Mouse (Mus musculus): ENCODE data around the gene Nckap1l. TPM values are rescaled to one million over a fixed set of nuclear protein-coding genes. Genes with fewer than 3 reads are reported as not detected.

The Nckap1l gene
- total RNA-seq, 2 experiments from 2014 or later = 1.7 to 1.8 TPM

DNA sequence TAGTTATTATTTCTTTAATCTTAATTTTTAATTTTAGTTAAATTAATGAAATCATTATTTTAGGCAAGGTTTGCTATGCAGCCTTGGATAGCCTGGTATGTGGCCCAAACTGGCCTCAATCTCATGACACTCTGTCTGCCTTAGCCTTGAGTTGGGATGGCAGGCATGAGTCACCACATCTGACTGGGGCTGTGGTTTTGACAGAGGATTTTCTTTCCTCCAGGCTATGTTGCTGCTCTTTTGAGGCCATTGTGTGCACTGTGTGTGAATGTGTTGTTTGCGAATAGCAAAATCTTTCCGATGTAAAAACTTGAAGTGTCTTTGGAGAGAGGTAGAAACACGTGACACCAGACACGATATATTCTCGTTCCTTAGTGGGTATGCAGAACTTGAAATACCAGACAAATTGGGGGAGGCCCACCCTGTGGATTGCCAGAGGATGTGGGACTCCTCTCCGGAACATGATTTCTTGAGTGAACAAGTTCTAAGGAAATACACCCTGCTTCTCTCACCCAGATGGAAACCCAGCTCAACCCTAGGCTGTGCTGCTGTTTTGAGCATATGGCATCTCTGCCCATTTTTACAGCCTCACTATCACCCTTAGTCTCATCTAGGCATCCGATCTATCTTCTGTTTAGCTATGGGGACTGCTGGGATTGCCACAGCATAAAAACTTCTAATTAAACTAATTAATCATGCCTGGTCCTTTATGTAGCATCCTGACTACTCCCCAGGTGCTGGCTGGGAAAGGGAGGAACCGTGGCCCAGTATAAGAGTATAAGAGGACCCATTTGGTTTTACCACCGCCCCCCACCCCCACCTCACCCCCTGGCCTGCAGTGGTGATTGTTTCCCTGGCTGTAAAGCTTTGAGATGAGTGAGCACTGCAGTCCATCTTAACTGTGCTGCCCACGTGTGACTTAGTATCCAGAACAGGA is 42.9 kb downstream of the Nckap1l start:
- DNase-seq = no peak
- intact Hi-C loops (cut with DNase I; ENCODE audit: low total_unique reads) = no loop called here

DNA sequence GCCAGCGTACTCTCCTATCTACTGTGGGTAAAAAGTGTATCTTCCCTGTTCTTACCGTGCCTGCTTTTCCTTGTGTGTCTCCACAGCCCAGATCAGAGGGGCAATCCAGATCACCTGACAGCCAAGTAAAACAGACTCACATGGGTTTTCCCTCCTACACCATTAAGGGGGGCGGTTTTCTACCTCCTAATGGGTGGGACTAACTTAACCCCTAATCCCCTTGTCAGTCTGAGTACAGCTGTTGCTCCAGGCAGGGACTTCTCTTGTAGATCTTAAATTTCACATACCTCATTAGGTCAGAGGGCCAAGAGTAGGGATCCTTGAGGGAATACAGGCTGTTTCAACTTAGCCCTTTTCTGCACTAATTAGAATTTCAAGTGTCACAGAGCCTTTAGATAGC is 44.6 kb downstream of the Nckap1l start:
- DNase-seq = no peak
- intact Hi-C loops (cut with DNase I; ENCODE audit: low total_unique reads) = no loop called here

DNA sequence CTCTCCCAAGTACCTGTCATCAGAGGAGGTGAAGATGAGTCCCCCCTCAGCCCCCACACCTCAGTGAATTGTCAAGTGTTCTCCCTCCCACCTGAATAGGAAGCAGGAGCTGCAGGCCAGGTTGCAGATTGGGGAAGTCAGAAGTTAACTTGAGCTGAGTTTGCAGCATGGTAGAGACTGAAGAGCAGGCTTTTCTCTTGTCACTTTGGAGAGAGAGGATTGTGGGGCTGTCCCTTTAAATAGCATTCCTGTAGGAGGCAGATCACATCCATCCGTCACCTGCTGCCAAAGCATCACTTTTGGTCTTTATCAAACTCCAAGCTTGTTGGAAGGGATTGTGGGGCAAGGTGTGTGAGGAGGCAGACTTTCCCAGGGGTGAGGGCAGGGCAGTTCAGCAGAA is 47.1 kb downstream of the Nckap1l start:
- intact Hi-C loops (cut with DNase I; ENCODE audit: low total_unique reads) = no loop called here
- no peak for DNase-seq

DNA sequence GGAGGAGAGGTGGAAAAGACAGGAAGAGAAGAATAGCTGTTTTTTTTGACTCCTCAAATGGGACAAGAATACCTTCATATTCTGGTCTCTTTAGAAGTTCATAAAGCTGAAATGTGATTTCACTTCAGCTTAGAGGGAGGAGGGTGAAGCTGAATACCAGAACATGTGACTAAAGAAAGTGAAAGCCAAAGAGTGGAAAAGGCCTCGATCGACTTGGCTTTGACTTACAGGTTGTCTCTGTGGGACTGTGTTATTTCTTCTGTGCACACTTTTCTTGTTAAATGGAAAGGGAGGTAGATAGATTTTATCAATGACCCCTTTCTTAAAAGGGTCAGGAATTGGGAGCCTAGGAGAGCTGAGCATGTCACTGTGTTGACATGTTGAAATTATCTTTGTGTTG is 47.6 kb downstream of the Nckap1l start:
- intact Hi-C loops (cut with DNase I; ENCODE audit: low total_unique reads) = no loop called here

DNA sequence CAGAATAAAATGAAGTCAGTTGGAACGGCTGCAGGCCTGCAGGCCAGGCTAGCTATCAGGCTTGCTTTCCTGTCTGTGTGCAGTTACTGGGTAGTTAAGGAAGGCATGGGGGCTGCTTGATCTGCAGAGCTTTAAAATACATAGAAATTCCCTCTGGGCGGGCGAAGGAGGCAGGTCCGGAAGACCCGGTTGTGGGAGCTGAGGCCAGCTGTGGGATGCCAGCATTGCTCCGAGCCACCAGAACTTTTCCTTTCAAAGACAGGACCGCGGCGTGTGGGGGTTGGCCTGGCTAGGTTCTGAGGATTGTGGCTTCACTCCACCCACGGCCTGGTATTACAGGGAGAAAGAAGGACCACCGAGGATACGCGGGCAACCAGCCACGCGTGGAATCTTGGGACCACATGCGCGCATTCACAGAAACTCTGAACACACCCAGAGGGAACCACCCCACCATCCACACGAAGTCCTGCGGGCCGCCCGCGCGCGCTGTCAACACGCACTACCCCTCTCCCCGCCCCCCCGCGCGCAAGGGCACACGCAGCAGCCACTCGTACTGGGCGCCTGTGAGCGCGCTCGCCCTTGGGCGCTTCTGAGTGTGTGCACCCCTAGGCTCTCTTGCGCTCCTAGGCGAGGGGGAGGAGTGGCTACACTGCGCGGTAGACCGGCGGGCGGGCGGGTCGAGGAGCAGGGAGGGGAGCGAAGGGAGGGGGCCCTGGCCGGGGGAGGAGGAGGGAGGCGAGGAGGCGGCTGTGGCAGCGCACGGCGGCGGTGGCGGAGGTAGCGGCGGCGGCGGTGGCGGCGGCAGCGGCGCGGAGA is 49.0 kb downstream of the Nckap1l start, which contains the start of gene Pde1b:
Pde1b (plus strand) TSS at position 600 of the 816 bp plus-strand sequence.
- intact Hi-C loops (cut with DNase I; ENCODE audit: low total_unique reads) = no loop called here
- peak; percentile 64 for DNase-seq

More for the DNA sequence above, 47.6 kb downstream of the Nckap1l start:
- DNase-seq = no peak

DNA sequence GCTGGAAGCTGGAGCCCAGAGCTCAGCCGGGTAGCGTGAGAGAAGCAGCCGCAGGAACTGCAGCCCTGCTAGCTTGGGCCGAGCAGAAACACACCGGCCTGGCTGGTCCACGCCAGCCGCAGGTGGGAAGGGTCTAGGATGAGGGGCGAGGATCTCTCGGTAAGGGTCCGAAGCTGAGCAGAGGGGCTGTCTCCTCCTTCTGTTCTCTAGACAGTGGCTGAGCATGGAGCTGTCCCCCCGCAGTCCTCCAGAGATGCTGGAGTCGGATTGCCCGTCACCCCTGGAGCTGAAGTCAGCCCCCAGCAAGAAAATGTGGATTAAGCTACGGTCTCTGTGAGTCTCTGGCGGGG is 49.6 kb downstream of the Nckap1l start:
- no peak for DNase-seq
- intact Hi-C loops (cut with DNase I; ENCODE audit: low total_unique reads) = no loop called here

DNA sequence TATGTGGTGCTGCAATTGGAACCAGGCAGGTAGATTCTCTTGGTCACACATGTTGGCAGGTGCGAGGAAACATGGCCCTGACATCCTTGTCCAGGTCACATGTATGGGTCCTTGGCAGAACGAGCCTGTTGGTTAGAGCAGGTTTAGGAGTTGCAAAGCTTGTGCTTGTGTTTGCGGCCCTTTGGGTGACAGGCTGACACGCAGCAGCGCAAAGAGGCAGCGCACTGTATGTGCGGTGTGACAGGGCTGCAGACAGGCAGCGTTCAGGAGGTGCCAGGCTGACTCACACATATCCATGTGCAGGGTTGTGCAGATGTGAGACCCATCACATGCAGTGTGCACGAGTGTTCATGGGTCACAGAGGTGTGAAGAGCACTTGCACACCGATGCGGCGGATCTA is 50.1 kb downstream of the Nckap1l start:
- intact Hi-C loops (cut with DNase I; ENCODE audit: low total_unique reads) = no loop called here
- DNase-seq = no peak

DNA sequence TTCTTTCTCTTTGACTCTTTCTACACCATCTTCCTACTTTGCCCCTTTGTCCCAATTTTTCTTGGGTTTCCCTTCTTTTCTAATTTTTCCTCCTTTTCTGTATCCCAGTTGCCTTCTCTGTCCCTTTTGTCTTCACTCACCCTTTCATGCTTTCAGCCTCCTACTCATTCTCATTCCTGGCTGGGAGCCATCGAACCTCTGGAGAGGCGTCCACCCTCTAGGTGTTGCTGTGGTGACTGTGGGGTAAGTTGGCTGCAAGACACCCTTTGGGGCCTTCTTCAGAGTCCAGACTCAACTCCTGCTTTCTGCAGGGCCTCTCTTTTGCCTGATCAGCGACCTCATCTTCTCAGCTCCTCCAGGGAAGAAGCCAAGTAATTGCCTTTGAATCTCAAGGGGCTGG is 55.7 kb downstream of the Nckap1l start:
- intact Hi-C loops (cut with DNase I; ENCODE audit: low total_unique reads) = no loop called here
- DNase-seq = no peak

DNA sequence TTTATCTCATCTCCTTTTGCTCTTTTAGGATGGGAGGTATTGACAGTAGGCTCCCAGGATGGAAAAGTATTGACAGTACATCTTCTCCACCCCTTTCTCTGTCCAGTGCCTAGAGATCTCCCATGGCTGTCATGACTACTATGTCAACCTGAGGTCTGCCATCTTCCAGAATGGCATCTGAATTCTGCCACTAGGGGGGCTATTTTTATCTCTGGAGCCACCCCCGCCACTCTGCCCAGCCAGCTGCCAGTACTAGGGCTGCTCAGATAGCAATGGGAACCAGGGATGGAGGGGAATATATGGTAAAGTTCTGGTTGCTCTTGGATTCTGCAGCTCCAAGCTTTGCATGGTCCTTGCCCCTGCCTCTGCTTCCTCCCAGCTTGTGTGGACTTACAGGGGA is 58.1 kb downstream of the Nckap1l start:
- intact Hi-C loops (cut with DNase I; ENCODE audit: low total_unique reads) = no loop called here
- no peak for DNase-seq

DNA sequence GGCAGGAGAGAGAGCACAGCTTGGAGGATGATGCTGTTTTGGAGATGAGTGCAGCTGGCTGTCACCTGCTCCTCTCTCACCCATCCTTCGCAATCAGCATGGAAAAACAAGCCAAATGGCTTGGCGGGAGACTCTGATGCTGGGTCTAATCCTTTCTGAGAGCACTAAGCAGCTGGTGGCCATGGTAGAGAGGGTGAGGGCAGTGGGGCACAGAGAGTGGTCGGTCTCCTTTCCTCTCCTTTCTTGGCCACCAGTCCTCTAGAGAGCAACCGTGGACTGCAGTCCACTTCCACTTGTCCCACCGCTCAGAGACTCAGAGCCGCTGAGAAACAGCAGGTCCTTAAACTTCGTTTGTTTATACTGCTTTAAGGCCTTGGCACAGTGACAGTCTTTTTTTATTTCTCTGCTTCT is 60.0 kb downstream of the Nckap1l start:
- DNase-seq = no peak
- intact Hi-C loops (cut with DNase I; ENCODE audit: low total_unique reads) = no loop called here

DNA sequence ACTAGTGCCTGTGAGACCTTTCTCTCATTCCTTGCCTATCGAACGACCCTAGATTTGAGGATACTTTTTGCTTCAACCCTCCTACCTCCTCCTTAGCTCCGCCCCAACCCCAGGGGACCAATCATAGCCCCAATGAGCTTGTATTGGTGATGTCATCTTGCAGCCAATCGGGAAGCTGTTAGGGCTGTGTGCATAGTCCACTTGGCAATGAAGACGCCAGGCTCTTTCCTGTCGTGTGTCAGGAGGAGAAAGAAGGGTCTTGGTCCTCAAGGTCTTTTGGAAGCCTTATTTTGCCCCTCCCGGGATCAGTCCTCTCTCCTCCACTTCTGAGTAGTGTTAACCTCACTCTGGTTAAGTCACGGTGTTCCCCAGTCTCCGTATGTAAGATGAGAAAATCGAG is 60.5 kb downstream of the Nckap1l start:
- peak; percentile 78 for DNase-seq
- intact Hi-C loops (cut with DNase I; ENCODE audit: low total_unique reads) = no loop called here

DNA sequence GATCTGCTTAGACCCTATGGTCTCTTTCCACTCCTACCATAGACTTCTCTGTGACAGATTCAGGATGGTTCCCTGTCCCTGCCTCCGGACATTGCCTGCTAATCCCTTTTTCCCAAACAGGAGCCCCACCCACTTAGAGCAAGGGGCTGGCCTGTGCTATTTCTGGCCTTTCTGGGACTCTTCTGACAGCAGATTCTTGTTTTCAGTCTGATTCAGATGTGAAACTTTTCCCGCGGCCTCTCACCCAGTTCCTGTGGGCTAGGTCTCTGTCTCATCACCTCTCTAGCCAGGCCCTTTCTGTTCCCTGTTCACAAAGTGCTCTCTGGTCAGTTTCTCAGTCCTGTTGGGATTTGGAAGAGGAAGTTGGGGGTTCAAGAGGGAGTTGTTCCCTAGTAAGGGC is 61.3 kb downstream of the Nckap1l start:
- intact Hi-C loops (cut with DNase I; ENCODE audit: low total_unique reads) = no loop called here
- no peak for DNase-seq

DNA sequence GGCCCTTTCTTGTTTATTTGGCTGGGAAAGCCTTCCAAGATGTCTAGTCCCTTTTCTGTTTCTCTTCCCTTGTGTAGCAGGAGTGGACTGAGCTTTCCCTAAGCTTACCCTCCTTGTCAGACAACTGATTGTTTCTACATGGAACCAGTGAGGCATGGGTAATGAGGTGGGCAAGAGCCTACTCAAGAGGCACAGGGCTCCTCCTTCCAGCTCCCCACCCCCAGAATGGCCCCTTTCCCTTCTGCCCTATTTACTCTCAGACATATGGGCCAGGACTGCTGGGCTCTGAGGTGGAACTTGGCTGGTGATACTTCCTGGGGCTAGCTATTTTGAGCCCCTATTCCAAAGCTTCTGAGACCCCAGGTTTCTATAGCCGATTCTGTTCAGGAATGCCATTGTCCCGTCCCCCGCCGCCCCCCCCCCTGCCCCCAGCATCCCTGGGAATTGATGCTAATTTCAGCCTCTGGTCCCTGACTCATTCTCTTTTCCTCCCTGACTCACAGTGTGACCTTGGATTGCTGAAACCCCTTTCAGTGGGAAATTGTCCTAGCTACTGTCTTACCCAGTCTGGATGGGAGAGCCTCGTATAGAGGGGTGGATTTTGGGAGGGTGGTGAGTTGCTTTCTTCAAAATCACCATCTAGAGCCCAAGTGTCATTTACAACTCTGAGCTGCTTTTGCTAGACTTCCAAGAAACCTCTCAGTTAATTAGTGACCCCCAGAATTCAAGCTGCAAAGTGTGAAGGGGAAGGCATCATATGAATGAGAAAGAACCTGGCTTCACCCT is 65.2 kb downstream of the Nckap1l start:
- DNase-seq = no peak
- intact Hi-C loops (cut with DNase I; ENCODE audit: low total_unique reads) = no loop called here

DNA sequence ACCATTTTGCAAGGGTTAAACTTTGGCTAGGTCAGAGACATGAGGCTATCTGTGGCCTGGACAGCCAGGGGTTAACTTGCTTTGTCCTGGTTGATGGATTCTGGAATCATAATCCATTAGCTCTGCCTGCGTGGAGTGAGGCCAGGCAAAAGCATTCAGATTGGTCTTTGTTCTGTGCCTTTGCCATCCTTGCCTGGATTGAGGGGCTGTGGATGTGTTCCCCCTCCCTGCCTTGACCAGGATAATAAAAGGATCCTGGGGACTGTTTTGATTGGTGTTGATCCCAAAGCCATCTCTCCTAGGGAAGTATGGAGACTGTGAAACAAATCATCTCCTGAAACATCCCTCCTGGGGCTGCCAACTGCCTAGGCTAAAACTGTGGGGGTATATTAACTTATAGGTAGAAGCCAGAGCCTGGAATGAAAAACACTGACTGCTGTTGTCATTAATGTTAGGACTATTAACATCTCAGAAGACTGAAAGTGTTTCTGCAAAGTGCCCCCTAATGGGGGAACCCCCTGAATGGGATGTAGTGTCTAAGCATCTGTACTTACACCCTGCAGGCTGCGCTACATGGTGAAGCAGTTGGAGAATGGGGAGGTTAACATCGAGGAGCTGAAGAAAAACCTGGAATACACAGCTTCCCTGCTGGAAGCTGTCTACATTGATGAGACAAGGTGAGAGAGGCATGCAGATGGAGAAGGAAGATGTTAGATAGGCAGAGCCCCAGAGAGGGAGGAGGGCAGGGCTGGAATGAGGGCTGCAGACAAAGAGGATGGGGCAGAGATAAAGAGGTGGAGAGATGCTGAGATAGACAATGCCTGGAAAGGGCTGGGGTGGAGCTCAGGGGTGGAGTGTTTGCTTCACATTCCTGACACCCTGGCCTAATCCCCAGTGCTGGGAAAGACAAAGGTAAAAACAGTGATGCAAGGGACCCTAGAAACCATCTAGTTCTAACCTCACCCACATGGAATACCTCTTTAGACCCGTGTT is 66.1 kb downstream of the Nckap1l start:
- intact Hi-C loops (cut with DNase I; ENCODE audit: low total_unique reads) = no loop called here
- DNase-seq = no peak

DNA sequence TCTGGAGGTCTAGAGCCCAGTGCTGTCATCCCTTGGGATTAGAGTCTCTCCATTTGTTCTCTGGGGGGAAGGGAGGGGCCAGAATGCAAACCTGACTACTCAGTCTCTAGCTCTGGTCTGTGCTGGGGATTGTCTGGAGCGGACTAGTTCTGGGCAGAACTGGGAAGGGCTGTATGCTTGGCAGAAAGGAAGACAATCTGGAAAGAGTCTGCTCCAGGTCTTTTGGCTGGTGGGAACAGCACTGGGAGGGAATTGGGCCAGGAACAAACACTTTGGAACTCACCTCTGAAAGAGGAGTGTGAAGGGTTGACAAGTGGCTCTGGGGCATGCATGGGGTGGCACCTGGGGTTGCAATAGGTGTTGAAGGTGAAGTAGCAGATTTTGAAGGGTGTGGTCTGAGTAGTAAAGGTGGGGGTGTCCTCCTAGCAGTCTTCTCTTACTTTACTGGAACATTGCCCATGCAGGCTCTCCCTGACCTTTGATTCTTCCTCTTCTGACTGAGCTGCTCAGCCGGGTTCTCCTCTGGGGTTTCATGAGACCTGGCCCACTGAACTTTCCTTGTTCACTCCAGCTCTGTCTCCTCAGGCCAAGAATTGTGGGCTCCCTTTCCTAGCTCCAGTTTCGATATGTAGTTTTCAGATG is 69.0 kb downstream of the Nckap1l start:
- intact Hi-C loops (cut with DNase I; ENCODE audit: low total_unique reads) = no loop called here
- no peak for DNase-seq

DNA sequence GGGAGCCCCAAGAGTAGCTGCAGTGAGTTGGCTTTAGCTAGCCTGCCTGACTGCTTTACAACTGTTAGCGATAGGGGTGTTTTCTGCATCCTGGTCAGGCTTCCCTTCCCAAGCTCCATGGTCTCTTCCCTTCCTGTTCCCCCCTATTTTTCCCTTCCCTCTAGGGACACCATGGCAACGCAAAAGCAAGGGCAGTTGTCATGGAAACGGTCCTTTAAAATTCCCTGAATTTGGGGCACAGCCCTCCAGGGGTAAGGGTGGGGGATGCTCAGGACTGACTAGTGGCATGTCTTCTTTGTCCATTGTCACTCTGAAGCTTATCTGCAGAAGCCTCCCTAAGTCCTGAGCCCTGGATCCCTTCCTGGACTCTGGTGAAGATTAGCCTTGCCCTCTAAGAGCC is 69.6 kb downstream of the Nckap1l start:
- intact Hi-C loops (cut with DNase I; ENCODE audit: low total_unique reads) = no loop called here
- DNase-seq = no peak

DNA sequence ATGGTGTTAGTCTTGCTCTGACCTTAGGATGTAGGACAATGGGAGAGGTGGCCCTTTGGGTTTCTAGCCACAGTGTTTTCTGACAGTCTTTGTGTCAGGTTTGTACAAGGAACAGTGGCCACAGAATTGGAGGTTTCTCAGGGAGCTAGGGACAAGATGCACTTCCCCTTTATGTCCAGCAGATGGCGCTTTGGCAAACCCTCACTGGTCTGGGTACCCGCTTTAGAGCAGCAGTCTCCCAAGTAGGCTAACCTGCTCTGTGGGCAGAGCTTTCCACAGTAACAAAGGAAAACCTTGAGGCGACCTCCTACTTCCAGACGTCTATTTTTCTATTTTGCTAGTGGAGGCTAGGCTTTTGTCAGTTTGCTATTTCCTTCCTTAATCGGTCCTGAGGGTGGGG is 76.8 kb downstream of the Nckap1l start:
- intact Hi-C loops (cut with DNase I; ENCODE audit: low total_unique reads) = no loop called here

DNA sequence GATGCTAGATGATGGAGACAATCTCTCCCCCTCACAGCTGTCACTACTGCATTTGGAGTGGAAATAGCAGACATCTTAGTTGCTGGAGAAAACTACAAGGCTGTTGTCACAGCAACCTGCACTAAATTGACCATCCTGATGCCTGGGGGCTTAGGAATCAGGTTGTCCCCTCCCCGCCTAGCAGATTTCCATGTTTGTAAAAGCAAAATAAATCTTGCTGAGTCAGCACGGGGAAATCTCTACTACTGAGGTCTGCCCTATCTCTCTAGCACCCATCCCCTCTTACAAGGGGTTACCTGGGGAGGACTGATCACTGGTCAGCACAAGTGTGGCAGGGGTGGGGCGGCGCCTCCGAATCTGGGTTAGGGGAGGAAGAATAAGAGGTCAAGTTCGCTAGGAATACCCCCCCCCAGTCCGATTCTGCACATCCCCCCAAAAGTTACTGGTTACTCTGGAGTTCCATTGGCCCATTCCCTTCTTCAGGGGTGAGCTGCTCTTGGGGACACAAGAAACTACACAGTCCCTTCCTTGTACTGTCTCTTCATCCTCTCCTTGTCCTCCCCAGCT is 80.5 kb downstream of the Nckap1l start:
- intact Hi-C loops (cut with DNase I; ENCODE audit: low total_unique reads) = no loop called here
- DNase-seq = no peak

More for the DNA sequence above, 76.8 kb downstream of the Nckap1l start:
- peak; percentile 41 for DNase-seq
